14 mouse cellular contexts compared by ENCODE assay signal in genomic region chr4:149816598-149816997, GRCm38 (mm10). TPM values are rescaled to one million over a fixed set of nuclear protein-coding genes. Genes with fewer than 3 reads are reported as not detected.
DNase-seq lines count a peak whose midpoint lies in the region.
"Had no signal": no experiment of that assay in that cellular context is flagged by ENCODE, and none has a peak within 500 bp of the region (broad histone marks: within the 10 kb centered on the region; RNA-seq: fewer than 3 reads in every experiment).

No protein-coding gene starts in this region.

- peak; percentile 17 for DNase-seq in adrenal gland, postnatal 14 days
- no peak for DNase-seq in adrenal gland, postnatal 10 days
- DNase-seq in lung, adult 18-20 months = peak; percentile 74 to 87
- DNase-seq in lung, postnatal 4 days = no peak
- DNase-seq in 3134 (ENCODE audit: extremely low read depth, insufficient read length, low spot score) = peak; percentile 53
- no peak for DNase-seq in thymus, postnatal 14 days
- DNase-seq: adrenal gland, postnatal 25 days; B cell, adult 2 months; cerebellum, adult 11-12 months; cerebellum, adult 8-10 months; cerebellum, postnatal 10 days; cerebellum, postnatal 36 days; embryo, embryonic 11 days; heart, adult 2 months had no signal

RNA-seq across cellular contexts. Expression of gene Slc25a33, which starts 42.5 kb away (rescaled TPM):
- 30.6 and 36.6 TPM in 2 replicates for total RNA-seq in adrenal gland, postnatal 14 days (2021)
- 10 to 100 TPM; 24.3 to 34.0 TPM for total RNA-seq in adrenal gland, postnatal 10 days (2021)

Comparison
In these comparisons a context has a peak if more than half of its experiments do, and no peak if none do; other contexts are left out.
1. DNase-seq: peak in adrenal gland, postnatal 14 days (single experiment), lung, adult 18-20 months (2 of 2) and 3134 (single experiment); none in adrenal gland, postnatal 10 days (single experiment), lung, postnatal 4 days (0 of 2) and thymus, postnatal 14 days (single experiment).